Mouse (Mus musculus) cerebellum, adult 9-10 months (tissue): ENCODE results near the gene She.

ENCODE experiments used
- DNase-seq: peaks from one replicate; pipeline ENCODE4 v3.0.0; 2022

She gene

DNA sequence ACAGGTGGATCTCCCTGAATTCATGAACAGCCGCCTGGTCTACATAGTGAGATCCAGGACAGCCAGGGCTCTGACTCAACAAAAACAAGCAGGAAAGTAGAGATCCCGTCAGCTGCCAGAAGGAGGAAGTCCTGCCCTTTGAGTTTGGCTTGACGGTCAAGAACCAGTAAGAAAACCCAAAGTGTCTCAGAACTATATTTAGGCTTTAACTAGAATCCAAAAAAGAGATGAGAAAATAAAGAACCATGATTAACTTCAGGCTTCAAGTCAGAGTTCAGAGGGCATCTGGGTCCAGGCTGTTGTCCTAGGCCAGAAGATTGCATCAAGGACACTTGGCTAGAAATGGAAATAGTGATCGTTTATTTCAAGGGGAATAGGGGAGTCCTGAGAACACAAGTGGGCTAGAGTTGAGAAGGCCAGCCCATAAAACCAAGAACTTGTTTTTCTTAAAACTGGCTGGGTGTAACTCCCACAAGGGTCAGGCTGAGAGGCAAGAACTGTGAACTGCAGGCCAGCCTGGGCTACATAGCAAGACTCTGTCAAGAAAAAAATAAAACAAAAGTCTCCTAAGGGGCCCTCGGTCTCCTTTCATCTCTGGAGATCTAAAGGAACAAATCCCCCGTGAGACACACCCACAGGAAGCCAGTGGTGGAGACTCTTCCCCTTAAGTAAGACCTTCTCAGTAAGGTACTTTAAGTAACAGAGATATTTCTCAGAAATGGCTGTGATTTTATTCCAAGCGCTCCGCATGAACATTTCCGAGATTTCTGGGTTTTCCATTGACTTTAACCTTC, 32.7 kb downstream of the She start:
- no peak for DNase-seq

DNA sequence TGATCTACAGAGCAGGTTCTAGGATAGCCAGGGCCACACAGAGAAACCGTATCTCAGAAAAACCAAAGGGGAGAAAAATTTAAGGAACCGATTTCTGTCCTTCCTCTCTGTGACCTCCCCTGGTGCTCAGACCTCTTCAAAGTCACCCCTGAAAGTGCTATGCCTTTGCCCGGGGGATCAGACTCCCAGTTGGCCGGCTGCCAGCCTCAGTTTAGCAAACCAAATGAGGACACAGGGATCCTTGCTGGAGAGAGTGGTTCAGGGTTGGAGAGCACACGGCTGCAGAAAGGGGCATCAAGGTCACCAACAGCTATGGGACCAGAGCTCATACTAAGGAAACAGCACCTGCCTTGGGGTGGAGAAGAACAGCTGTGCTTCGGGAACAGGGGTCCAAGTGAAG, 33.9 kb downstream of the She start:
- DNase-seq: no peak

DNA sequence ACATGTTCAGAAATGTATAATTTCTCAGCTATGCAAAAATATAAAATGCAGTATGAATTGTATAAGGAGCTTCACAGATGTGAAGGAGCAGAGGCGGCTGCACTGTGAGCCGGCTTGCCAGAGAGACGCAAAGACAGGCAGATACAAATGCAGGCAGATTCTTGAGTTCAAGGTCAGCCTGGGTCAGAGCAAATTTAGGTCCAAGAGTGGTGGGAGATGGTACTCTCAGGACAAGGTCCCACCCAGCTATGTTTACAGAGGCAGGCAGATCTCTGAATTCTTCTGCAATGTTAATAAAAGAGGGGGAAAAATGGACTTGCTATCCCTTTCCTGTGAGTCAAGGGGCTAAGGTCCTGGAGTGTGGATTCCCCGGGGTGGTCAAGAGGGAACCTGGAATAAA, 34.6 kb downstream of the She start:
- no peak for DNase-seq

DNA sequence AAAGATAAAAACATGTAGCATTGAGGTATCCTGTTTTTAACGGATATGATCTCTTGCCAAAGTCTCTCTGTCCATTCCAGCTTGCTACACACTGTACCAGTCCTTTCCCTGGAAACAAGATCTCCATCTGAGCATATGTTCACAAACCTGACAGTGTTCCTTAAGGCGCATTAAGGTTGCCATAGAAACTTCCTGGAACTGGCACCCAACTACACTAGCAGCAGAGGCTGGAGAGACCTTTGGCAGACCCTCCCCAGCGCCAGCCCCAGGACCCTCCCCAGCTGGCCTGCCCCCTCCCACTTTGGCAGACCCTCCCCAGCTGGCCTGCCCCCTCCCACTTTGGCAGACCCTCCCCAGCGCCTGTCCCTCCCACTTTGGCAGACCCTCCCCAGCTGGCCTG, 36.5 kb downstream of the She start:
- DNase-seq: no peak

DNA sequence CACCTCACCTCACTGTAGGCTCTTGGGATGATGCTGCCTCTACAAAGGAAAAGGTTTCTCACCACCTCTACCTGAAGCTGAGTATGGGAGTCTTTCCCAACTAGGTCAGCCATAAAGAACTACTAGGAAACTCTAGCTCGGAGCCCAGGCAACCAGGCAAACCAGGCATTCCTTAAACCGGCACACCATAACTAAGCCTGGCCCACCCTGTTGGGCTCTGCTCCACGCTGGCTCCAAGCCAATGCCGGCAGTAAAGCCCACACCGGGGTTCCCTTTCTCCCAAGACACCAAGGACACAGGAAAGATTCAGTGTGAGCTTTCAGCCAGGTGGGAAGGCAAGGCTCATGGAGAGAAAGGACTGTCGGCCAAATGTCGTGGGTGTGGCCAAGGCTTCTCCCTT, 37.2 kb downstream of the She start:
- no peak for DNase-seq

DNA sequence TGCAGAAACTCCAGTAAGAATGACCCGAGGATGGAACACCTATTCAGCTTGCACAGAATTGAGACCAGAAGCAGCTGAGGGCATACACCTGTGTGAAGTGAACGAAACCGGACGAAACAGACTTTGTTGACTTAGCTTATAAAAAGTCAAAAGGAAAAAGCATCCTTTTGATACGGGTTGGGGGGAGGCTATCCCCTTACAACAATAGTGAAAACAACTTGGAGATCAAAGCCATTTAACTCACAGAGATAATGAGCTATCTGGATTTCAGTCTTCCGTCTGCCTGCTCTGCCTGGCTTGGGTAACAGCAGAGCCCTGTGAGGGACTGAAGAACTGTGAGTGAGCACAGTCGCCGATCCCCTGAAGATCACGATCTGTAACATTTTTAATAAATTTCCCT, 37.8 kb downstream of the She start:
- DNase-seq: no peak

DNA sequence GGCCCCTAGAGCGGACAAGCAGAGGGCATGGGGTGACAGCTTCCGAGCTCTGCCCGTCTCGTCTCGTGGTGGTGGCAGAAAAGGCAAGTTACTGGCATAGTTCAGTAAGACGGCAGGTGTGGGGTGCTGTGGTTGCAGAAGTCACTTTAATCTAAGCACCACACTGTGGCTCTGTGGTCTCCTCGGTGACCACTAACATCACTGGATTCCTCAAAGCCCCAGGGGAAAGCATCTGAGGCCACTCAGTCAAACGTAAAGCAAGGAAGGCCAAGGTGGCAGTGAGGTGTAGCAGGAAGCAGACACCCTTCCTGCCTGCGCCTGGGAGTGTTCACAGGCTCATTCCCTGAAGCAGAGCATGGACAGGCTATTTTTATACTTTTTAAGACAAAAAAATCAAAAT, 38.4 kb downstream of the She start:
- no peak for DNase-seq

DNA sequence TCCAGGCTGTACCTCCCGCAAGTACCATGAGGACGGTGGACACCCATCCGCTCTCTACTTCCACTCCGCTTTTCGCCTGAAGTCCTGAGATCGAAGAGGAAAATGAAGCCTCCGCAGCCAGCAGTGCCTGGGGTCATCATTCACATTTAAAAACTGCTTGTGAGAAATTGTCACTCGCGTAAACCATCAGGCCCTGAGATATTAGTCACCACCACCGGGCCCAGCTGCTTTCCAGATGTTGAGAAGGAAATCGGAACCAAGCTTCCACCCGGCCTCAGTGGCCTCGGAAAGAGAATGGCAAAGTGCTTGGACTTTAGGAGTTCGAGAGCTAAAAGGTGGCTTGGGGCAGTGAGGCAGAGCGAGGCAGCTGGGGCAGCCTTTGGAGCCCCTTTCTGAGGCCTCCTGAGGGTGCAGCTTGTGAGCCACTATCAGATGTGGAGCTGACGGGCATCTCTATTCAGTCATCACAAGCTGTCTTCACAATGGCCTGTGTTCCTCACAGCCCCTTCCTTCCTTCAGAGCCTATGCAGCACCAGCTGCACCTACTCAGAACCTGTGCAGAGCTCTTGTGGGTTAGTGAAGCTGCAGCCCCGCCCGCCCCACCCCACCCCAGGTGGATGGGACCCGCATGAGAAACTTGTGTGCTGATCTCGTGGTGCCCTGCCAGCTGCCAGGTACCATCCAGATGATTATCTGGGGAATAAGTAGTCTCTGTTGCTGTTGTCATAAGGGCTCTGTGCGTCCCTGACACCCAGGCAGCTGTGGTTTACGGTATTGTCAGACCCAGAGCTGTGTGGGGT, 39.5 kb downstream of the She start:
- no peak for DNase-seq

DNA sequence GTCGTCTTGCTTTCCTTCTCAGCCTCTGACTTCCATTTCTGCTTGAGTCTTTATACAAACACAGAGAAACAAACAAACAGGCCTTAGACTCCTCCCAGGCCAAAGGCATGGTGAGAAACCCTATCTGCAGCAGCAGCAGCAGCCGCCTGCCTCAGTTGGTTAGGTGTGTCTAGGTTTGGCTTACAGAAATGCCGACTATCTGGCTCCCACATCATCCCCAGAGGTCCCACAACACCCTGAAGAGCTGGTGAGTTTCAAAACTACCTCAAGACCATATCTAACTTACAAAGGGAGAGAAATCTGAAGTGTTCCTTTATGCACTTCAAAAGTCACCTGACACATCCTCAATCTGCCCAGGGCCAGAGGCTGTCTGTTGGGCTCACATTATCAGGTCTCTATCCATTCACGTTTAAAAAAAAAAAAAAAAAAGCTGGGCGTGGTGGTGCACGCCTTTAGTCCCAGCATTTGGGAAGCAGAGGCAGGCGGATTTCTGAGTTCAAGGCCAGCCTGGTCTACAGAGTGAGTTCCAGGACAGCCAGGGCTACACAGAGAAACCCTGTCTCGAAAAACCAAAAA, 40.3 kb downstream of the She start:
- no peak for DNase-seq

DNA sequence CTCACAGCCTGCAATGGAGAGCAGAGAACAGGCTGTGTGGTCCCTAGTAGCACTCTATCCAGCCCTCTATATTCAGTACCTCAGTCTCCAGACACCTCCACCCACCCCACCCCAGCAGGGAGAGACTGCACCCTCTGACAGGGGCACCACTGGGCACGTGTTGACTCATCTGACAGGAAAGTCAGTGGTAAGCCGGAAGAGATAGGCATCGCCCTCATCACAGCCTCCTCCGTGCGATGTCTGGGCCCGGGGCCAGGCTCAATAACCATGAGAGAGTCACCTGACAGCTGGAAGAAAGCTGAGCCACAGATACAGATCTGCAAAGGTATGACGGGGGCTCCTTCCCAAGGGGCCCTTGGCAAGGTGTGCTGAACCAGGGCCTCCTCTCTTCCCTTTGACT, 41.0 kb downstream of the She start:
- DNase-seq: no peak

DNA sequence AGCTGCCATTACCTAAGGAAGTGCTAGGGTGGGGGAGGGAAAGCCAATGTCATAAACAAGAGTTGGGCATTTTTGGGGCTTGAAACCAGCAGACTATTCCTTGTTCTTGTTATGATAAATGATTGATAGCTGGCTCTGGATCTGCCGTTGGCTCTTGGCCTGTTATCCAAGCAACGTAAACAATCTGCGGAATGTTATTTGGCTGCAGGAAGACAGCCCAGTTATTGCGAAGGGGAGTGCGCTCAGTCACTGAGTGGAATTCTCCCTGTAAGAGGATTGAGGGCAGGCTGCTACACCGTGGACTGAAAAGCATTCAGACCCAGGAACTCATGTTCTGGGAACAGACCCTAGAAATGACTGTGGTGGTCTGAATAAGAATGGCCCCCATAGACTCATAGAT, 41.5 kb downstream of the She start:
- DNase-seq: no peak

DNA sequence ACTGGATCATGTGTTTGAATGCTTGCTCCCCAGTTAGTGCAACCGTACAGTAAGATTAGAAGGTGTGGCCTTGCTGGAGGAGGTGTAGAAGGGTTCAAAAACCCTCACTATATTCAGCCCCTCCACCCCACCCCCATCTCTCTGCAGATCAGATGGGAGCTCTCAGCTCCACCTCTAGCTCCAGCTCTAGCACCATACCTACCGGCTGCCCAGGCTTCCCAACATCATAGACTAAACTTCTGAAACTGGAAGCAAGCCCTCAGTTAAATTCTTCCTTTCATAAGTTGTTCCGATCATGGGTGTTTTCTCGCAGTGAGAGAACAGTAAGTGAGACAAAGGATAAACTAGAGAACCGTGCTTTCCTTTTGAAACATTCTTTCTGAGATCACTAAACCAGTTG, 42.9 kb downstream of the She start:
- no peak for DNase-seq

DNA sequence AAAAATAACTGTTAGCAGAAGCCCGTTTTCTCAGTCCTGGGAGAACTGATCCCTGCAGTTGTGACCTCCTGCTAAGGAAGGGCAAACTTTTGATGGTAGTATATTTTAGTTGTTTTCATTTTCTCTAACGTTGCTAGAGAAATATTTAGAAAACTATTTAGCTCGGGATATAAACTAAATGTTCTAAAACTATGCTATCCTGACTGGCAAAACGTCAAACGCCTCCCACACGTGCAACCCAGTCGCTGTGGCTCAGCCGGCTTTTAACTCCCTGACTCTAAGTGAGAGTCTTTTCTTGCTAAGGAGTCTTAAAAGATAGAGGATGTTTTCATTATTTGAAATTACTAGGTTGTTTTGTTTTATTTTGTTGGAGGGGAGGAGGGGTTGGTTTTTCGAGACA, 43.9 kb downstream of the She start:
- no peak for DNase-seq

DNA sequence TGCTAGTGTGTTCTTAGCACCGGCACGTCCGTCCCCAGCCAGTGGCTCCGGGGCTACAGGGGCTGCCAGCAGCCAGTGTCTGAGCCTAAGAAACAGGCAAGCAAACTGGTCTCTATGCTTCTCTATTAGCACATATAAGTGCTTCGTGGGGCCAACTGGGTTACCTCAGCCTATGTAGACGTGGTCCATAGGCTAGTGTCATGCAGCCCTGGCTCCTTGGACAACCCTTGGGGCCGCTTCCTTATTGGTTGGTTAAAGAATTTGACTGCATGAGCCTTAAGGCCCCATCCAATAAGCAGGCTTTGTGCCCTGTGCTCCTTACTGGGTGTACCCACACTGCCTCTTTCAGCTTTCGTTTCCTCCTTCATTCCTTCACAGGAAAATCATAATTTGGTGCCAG, 44.6 kb downstream of the She start:
- DNase-seq: no peak

DNA sequence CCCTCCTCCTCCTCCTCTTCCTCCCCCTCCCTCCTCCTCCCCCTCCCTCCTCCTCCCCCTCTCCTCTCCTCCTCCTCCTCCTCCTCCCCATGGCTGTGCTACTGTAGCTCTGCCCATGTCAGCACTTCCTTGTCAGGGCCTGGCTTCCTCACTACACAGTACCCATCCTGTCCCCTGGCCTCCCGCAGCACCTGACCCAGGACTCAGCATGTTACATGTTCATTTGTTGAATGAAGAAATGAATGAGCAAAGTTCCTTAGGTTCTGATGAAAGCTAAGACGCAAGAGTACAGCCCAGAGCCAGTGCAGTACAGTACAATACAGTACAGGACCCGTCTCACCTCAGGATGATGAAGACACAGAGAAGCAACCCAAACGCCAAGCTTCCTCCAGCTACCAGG, 45.3 kb downstream of the She start:
- no peak for DNase-seq

DNA sequence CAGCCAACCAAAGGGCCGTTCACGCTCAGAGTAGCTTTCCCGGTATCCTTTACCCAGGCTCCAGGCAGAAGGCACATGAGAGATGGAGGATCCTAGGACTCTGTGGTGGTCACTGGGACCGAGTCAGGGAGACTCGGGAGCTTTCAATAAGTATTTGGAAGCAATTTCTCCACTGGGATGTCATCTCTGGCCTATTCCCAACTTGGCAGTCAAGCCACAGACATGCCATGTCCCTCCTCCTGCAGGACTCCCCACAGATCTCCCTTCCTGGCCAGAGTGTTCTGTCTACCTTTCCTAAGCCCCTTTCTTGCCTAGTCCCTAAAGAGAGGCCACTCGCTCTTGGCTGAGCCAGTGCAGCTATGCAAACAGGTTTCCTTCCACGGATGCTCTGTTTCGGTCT, 46.0 kb downstream of the She start:
- DNase-seq: peak; percentile 26

DNA sequence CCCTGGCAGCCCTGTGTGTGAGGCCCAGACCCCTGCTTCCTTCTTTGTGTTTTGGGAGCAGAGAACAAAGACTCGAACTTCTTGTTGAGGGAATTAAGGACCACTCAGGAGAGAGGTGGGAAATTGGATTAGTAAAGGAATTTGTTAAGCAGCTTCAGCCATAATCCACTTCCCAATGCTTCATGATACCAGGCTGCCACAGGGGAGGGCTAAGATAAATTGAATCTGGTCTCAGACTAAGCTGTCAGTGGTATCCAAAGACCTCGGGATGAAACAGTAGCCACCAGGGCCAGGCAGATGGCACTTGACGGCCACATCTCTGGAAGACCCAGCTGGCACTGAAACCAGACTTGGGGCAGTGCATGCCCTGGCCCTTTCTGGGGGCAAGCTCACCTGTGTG, 47.3 kb downstream of the She start:
- no peak for DNase-seq

DNA sequence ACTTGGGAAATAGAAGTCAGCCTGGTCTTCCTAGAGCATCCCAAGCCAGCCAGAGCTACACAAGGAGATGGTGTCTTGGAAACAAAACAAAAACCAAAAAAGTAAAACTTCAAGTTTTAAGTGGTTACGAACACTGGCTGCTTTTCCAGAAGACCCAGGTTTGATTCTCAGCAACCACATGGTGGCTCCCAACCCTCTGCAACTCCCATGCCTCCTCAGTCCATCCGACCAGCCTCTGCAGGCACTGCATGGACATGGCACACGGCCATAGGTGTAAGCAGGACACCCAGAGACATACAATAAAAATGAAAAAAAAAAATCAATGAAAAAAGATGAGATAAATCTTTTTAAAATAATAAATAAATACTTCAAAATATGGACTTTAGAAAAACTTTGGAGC, 48.2 kb downstream of the She start:
- DNase-seq: no peak

DNA sequence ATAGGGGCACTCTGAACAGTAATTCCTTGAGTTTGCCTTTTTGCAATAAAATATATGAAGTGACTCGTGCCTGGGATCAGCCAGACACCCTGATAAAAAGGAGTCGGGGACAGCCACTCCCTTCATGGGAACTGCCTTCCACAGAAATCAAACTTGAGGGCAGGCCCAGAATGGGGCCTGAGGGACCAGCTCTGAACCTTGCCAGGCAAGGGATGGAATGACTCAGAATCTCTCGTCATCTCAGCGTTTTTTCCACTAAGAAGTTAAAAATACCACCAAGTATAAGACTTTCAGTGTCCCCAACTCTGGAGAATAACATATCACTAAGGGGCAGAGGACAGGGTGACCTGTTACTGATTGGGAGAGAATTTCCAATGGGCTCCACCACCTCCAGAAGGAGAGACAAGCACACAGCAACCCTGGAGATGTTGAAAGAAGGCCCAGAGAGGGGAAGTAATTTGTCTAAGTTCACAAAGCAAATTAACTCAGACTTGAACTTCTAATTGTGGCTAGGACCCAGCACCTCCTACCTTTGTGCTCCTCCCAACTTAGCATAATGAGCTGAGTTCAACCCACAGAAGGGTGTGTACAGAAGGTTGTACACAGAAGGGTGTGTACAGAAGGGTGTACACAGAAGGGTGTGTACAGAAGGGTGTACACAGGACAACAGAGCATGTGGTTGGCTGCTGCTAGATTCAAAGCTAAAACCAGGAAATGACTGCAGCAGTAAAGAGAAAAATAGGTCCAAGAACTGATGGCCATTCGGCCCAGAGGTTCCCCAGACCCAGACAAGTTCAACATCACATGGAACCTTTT, 49.1 kb downstream of the She start:
- DNase-seq: no peak

DNA sequence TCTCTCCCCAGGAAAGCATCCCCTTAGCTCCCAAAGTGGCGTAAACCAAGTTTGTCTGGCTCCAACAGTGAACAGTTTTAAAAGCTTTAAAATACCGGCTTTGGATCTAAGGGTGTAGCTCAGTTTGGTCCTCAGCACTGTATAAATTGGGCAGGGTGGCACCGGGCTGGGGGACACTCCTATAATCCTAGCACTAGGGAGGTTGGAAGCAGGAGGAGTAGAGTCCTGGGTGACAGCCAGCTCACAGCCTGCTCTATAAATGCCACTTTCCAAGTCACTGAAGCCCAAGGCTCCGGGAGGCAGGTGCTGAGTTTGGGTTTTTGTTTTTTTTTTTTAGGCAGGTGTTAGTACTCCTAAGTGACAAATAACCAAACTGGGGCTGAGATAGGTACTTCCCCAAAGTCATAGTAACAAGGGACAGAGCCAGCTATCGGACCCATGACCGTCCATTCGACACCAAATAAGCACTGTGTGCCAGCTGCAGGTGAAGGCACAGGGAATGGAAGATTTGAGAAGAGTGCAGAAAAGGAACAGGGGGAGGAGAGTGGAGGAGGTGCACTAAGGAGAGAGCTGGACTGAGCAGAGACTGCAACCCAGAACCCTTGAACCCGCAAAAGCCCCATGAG, 51.5 kb downstream of the She start:
- DNase-seq: no peak

DNA sequence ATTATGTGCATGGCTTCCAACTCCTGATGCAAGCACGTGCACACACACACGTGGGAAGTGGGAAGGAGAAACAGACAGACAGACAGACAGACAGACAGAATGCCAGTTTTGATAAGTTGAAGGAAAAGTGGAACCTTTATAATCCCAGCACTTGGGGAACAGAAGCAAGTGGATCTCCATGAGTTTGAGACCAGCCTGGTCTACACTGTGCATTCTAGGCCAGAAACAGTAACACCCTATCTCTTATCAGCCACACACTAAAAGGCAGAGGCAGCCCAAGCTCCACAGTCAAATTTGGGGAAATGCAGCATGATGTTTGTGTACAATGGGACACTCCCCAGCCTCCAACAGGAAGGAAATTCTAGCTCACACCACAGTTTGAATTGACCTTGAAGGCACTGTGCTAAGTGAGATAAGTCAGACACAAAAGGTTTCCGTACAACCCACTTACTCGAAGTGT, 52.4 kb downstream of the She start:
- no peak for DNase-seq

DNA sequence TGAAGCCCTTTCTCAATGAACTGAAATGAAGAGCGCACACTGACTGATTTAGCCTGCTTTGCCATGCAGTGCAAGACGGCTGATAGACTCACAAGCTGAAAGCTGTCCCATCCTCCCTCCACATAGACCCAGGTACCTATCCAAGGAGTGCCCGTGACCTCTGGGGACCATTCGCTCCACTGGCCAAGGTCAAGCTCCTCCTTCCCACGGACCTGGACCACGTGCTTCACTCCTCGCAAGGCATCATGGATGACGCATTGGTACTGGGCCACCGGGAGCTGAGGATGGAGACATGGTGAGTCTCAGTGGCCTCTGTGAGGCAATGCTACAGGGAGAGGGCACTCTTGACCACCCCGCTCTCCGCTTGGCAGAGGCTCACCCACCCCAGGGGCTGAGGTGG, 54.6 kb downstream of the She start:
- no peak for DNase-seq
